Mouse (Mus musculus): Measurements from ENCODE around the gene Adprhl2. TPM values are rescaled to one million over a fixed set of nuclear protein-coding genes. Genes with fewer than 3 reads are reported as not detected.

The Adprhl2 gene
- polyA plus RNA-seq (2012) = 2.0 and 2.1 TPM in 2 replicates

GRCm38 (mm10) chr4:126321111-126321853 is at the start of gene Adprhl2:
TSS of gene Adprhl2 (minus strand) at chr4:126321703.
- TF ChIP-seq TAL1 (IDR thresholded peaks at IDR 0.05; ENCODE audit: low read length) = no peak
- no peak for TF ChIP-seq GATA1 (IDR thresholded peaks at IDR 0.05; ENCODE audit: low read length)
- H3K36me3 ChIP-seq (ENCODE audit: control insufficient read depth) = peaks cover 36% of the 10 kb centered on the region
- H3K27me3 ChIP-seq (ENCODE audit: control insufficient read depth) = peaks cover 14% of the 10 kb centered on the region
- H3K9me3 ChIP-seq (ENCODE audit: control insufficient read depth, low read length) = peaks cover 5% of the 10 kb centered on the region; the same call in 1 of the 2 replicates
- H3K4me1 ChIP-seq (ENCODE audit: control insufficient read depth) = peaks cover 38% of the 10 kb centered on the region
- peak within 1 kb of the TSS; percentile 82 for H3K4me3 ChIP-seq (replicated peaks)

GRCm38 (mm10) chr4:126360069-126360468 is 38.6 kb upstream of the Adprhl2 start:
- TF ChIP-seq GATA1 (IDR thresholded peaks at IDR 0.05; ENCODE audit: low read length) (no peak), TAL1 (IDR thresholded peaks at IDR 0.05; ENCODE audit: low read length) (no peak)
- no peaks in the 10 kb centered on the region for H3K4me1 ChIP-seq (ENCODE audit: control insufficient read depth)
- no peak overlapping the region for H3K4me3 ChIP-seq (replicated peaks)
- peaks cover 16% of the 10 kb centered on the region for H3K36me3 ChIP-seq (ENCODE audit: control insufficient read depth)
- no peaks in the 10 kb centered on the region for H3K9me3 ChIP-seq (ENCODE audit: control insufficient read depth, low read length)
- no peaks in the 10 kb centered on the region for H3K27me3 ChIP-seq (ENCODE audit: control insufficient read depth)

GRCm38 (mm10) chr4:126343451-126343850 is 21.9 kb upstream of the Adprhl2 start:
- Histone ChIP-seq H3K36me3 (ENCODE audit: control insufficient read depth) (peaks cover 16% of the 10 kb centered on the region), H3K4me3 (replicated peaks) (no peak overlapping the region), H3K9me3 (ENCODE audit: control insufficient read depth, low read length) (no peaks in the 10 kb centered on the region), H3K27me3 (ENCODE audit: control insufficient read depth) (no peaks in the 10 kb centered on the region), H3K4me1 (ENCODE audit: control insufficient read depth) (no peaks in the 10 kb centered on the region)
- TF ChIP-seq GATA1 (IDR thresholded peaks at IDR 0.05; ENCODE audit: low read length) = no peak
- no peak for TF ChIP-seq TAL1 (IDR thresholded peaks at IDR 0.05; ENCODE audit: low read length)

- Histone ChIP-seq H3K36me3 (ENCODE audit: control insufficient read depth) (no peaks in the 10 kb centered on the region), H3K27me3 (ENCODE audit: control insufficient read depth) (no peaks in the 10 kb centered on the region), H3K9me3 (ENCODE audit: control insufficient read depth, low read length) (no peaks in the 10 kb centered on the region), H3K4me1 (ENCODE audit: control insufficient read depth) (no peaks in the 10 kb centered on the region), H3K4me3 (replicated peaks) (no peak overlapping the region)
- TF ChIP-seq GATA1 (IDR thresholded peaks at IDR 0.05; ENCODE audit: low read length) (no peak), TAL1 (IDR thresholded peaks at IDR 0.05; ENCODE audit: low read length) (no peak)
These were observed 18.0 kb upstream of the Adprhl2 start for GRCm38 (mm10) chr4:126339461-126339860.

GRCm38 (mm10) chr4:126332358-126332757 is 10.9 kb upstream of the Adprhl2 start:
- Histone ChIP-seq H3K4me3 (replicated peaks) (no peak overlapping the region), H3K27me3 (ENCODE audit: control insufficient read depth) (0 out of 2 replicates have a peak, but pooled peaks cover 1% of the 10 kb centered on the region), H3K36me3 (ENCODE audit: control insufficient read depth) (no peaks in the 10 kb centered on the region), H3K4me1 (ENCODE audit: control insufficient read depth) (no peaks in the 10 kb centered on the region), H3K9me3 (ENCODE audit: control insufficient read depth, low read length) (no peaks in the 10 kb centered on the region)
- TF ChIP-seq GATA1 (IDR thresholded peaks at IDR 0.05; ENCODE audit: low read length) = no peak
- no peak for TF ChIP-seq TAL1 (IDR thresholded peaks at IDR 0.05; ENCODE audit: low read length)

GRCm38 (mm10) chr4:126331751-126332150 is 10.2 kb upstream of the Adprhl2 start:
- no peak overlapping the region for H3K4me3 ChIP-seq (replicated peaks)
- no peaks in the 10 kb centered on the region for H3K36me3 ChIP-seq (ENCODE audit: control insufficient read depth)
- H3K9me3 ChIP-seq (ENCODE audit: control insufficient read depth, low read length) = no peaks in the 10 kb centered on the region
- TF ChIP-seq TAL1 (IDR thresholded peaks at IDR 0.05; ENCODE audit: low read length) (no peak), GATA1 (IDR thresholded peaks at IDR 0.05; ENCODE audit: low read length) (no peak)
- no peaks in the 10 kb centered on the region for H3K4me1 ChIP-seq (ENCODE audit: control insufficient read depth)
- 0 out of 2 replicates have a peak, but pooled peaks cover 2% of the 10 kb centered on the region for H3K27me3 ChIP-seq (ENCODE audit: control insufficient read depth)

GRCm38 (mm10) chr4:126330295-126330694 is 8.8 kb upstream of the Adprhl2 start:
- Histone ChIP-seq H3K4me3 (replicated peaks) (no peak overlapping the region), H3K4me1 (ENCODE audit: control insufficient read depth) (peaks cover 7% of the 10 kb centered on the region), H3K27me3 (ENCODE audit: control insufficient read depth) (peaks cover 2% of the 10 kb centered on the region; the same call in 1 of the 2 replicates), H3K9me3 (ENCODE audit: control insufficient read depth, low read length) (no peaks in the 10 kb centered on the region), H3K36me3 (ENCODE audit: control insufficient read depth) (no peaks in the 10 kb centered on the region)
- TF ChIP-seq TAL1 (IDR thresholded peaks at IDR 0.05; ENCODE audit: low read length) (no peak), GATA1 (IDR thresholded peaks at IDR 0.05; ENCODE audit: low read length) (no peak)

GRCm38 (mm10) chr4:126326036-126326435 is 4.5 kb upstream of the Adprhl2 start:
- H3K9me3 ChIP-seq (ENCODE audit: control insufficient read depth, low read length) = peaks cover 5% of the 10 kb centered on the region; the same call in 1 of the 2 replicates
- H3K36me3 ChIP-seq (ENCODE audit: control insufficient read depth) = no peaks in the 10 kb centered on the region
- no peak for TF ChIP-seq TAL1 (IDR thresholded peaks at IDR 0.05; ENCODE audit: low read length)
- no peak for TF ChIP-seq GATA1 (IDR thresholded peaks at IDR 0.05; ENCODE audit: low read length)
- H3K27me3 ChIP-seq (ENCODE audit: control insufficient read depth) = peaks cover 17% of the 10 kb centered on the region
- peaks cover 25% of the 10 kb centered on the region for H3K4me1 ChIP-seq (ENCODE audit: control insufficient read depth)
- H3K4me3 ChIP-seq (replicated peaks) = no peak overlapping the region

GRCm38 (mm10) chr4:126325281-126325861 is 3.9 kb upstream of the Adprhl2 start, which contains the start of gene Tekt2:
TSS of gene Tekt2 (minus strand) at chr4:126325688.
- H3K4me1 ChIP-seq (ENCODE audit: control insufficient read depth) = peaks cover 31% of the 10 kb centered on the region
- TF ChIP-seq TAL1 (IDR thresholded peaks at IDR 0.05; ENCODE audit: low read length) (no peak), GATA1 (IDR thresholded peaks at IDR 0.05; ENCODE audit: low read length) (no peak)
- no peaks in the 10 kb centered on the region for H3K36me3 ChIP-seq (ENCODE audit: control insufficient read depth)
- H3K9me3 ChIP-seq (ENCODE audit: control insufficient read depth, low read length) = peaks cover 5% of the 10 kb centered on the region; the same call in 1 of the 2 replicates
- H3K27me3 ChIP-seq (ENCODE audit: control insufficient read depth) = peaks cover 17% of the 10 kb centered on the region
- peak within 1 kb of the TSS; percentile 52 for H3K4me3 ChIP-seq (replicated peaks)
